Mouse (Mus musculus) B cell, adult 2 months (primary cell): ENCODE results near the gene Mob3c.

Source experiments
- DNase-seq, 2 experiments: peaks; one replicate each; pipeline ENCODE4 v3.0.0; 2022

Mob3c gene

DNA sequence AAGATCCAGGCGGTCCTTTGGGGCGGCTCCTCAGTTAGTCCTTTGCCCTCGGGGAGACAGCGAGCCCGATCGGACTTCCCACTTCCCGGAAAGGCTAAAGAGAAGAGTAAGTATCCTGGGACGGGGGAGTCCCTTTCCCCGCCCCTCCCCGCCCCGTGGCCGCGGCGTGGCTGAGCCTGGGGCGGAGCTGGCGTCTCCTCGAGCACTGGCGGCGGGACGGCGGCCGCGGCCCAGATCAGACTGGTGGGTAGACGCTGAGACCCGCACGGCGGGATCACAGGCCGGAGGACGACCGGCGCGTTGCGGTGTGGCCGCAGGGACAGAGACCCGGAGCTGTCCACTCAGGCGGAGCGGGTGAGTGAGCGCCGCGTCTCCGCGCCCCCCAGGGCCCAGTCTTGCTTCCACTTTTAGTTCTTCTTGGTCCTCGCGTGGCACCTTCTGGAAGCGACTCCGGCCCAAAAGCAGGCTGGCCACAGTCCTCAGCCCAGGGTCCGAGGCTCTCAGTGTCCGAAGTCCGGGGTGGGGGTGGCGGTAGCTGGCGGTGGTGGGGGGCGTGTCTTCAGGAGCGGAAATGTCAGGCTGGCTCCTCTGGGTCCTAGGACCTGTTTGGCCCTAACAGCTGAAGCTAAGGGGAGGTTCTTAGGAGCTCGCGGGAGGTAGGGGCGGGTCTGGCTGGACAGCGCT lies at the start of gene Mob3c:
Gene Mob3c (plus strand): TSS at position 205 of the 684 bp plus-strand sequence.
- peak; percentile 70 to 71 for DNase-seq

DNA sequence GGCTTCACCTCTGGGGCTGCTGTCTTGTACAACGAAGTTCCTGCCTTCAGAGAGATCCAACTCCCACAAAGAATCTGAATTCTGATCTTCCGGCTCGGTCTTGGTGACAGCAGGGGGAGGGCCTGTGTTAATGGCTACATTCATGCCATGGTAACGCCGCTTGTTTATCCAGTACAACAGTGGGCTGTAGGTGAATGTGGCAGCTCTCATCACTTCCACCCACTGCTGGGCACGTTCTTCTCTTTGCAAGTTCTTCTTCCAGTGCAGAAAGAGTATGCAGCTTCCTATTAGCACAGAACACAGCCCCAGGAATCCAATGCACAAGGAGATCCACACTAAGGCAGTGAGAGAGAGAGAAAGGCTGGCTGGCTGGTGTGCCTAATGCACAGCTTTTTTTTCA lies 47.6 kb upstream of the Mob3c start:
- no peak for DNase-seq

- no peak for DNase-seq
Measured at GRCm38 (mm10) chr4:115780918-115781317, 47.0 kb upstream of the Mob3c start, which contains the start of gene Tex38. TSS of gene Tex38 (minus strand) at chr4:115781018.

DNA sequence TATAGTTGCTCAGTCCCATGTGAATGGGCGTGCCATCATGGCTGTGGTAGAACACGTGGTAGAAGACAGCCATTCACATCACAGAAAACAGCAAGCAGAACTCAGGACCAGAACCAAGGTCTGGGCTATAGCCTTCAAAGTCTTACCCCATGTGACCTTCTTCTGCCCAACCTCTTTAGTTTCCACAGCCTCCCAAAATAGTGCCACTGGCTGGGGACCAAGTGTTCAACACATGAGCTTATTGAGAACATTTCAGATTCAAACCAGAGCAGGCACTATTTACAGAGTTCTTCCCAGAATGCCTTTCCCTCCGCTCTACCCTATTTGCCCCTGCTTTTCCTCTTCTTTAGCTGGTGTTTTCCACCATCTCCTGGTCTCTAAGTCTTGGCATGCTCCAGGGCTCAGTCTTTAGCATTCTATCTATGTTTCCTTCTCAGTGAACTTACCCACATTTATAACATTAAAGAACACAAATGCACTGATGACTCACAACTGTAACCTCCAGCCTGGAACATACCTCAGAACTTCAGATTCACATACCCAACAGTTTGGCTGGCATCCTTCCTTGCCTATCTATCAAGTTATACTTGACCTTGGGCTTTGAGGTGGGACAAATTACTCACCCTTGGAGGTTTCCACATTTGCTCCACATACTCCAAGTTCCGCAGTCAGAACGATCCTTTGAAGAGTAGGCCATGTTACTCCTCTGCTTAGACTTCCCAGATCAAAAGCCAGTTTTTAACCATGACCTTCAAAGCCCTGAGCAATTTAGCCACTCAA lies 45.7 kb upstream of the Mob3c start:
- DNase-seq: no peak

- DNase-seq: peak; percentile 77 to 79
Measured at GRCm38 (mm10) chr4:115784769-115785510, 43.0 kb upstream of the Mob3c start, which contains the start of gene Atpaf1. TSS of gene Atpaf1 (plus strand) at chr4:115784812.

DNA sequence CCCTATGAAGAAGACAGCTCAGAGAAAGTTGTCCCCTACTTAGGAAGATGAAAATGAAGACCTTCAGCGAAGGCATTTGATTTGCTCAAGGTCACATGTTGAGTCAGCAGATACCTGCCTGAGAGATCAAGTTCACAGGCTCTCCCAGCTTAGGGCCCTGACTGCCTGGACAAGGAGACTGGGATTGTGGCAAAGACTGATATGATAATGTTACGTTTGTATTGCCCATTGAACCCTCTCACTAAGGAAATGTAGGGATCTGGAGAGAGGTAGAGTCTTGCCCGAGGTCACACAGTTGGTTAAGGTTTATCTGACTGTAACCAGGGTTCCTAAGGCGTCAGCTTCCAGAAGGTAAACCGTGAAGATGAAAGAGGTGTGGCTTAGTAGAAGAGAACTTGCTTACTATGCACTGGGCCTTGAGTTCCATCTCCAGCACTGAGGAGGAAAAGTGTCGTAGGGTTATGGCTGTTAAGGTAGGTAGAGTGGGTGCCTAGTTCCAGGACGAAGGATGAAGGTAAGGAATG lies 42.3 kb upstream of the Mob3c start:
- no peak for DNase-seq

- DNase-seq: no peak
Measured at GRCm38 (mm10) chr4:115790864-115791263, 37.0 kb upstream of the Mob3c start.

GRCm38 (mm10) chr4:115795360-115795759 lies 32.5 kb upstream of the Mob3c start:
- DNase-seq: no peak

GRCm38 (mm10) chr4:115799981-115800380 lies 27.9 kb upstream of the Mob3c start:
- no peak for DNase-seq

DNA sequence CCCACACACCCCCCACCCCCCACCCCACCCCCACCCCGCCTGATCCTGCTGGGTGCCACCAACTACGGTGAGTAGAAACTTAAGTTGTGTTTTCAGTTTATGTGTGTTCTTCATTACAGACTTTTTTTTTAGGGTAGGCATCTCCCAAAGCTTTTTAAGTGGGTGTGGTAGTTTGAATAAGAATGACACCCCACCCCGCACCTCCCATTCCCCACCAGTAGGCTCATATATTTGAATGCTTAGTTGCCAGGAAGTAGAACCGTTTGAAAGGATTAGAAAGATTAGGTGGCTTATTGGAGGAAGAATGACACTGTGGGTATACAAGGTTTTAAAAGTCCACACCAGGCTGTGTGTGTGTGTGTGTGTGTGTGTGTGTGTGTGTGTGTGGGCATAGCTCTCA lies 15.6 kb upstream of the Mob3c start:
- DNase-seq: no peak

GRCm38 (mm10) chr4:115815606-115816005 lies 12.3 kb upstream of the Mob3c start:
- no peak for DNase-seq

GRCm38 (mm10) chr4:115820199-115820598 lies 7.7 kb upstream of the Mob3c start:
- no peak for DNase-seq

- DNase-seq: no peak
Measured at GRCm38 (mm10) chr4:115820944-115821343, 6.9 kb upstream of the Mob3c start.

DNA sequence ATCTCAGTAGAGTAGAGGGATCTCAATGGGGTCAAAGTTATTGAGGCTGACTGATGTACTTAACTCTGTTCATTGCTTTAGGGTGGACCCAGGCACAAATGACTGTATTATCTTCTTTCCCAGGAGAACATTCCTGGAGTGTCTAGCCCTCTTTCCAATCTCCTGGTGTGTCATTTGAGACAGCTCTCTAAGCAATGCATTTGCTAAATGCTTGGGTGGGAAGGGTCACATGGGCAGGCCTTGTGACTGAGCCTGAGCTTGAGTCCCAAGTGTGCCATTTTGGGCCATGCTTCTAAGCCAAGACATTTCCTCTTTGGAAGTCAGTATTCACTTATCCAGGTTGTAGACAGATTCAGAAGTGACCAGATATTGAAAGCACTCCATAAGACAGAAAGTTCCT lies 6.5 kb upstream of the Mob3c start:
- DNase-seq: no peak

DNA sequence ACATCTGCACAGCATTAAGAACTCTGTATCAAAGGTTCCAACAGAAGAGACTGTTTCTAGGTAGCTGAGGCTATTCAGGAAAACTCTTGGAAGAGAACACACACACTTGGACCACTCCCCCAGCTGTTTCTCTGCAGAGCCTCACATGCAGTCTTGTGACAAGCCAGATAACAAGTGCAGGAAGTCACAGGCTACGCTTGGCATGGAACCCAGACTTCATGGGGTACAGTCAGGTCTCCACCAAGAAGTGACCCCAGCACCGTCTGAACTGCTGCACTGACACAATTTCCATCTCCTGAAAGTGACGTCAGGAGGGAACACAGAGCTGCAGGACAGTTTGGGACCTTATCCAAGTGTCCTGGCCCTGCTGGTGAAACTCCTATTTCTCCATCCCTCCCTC lies 6.0 kb upstream of the Mob3c start:
- no peak for DNase-seq

- no peak for DNase-seq
Measured at GRCm38 (mm10) chr4:115824178-115824577, 3.7 kb upstream of the Mob3c start.

DNA sequence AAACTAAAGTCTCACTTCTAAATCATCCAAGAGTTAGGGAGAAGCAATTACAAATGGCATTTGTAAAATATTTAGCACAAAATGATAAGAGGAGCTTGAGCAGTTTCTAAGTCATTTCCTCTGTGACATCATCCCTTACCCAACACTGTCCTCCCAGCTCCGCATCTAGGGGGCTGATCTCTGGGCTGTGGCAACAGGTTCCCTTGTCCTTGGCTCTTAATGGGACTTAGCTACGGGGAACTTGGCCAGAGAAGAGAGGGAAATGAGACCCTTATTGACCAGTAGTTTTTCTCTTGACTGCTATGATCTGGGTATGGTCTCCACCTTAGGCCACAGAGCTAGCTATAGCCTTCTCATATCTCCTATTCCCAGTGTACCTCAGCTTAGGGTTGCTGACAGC lies 2.6 kb upstream of the Mob3c start:
- DNase-seq: no peak

- no peak for DNase-seq
Measured at GRCm38 (mm10) chr4:115827066-115827465, 826 bp upstream of the Mob3c start.

- peak in 1 of 2 experiments; percentile 23 for DNase-seq
Measured at GRCm38 (mm10) chr4:115827535-115827887, 381 bp upstream of the Mob3c start.

GRCm38 (mm10) chr4:115828572-115828902 lies 645 bp downstream of the Mob3c start:
- DNase-seq: no peak

DNA sequence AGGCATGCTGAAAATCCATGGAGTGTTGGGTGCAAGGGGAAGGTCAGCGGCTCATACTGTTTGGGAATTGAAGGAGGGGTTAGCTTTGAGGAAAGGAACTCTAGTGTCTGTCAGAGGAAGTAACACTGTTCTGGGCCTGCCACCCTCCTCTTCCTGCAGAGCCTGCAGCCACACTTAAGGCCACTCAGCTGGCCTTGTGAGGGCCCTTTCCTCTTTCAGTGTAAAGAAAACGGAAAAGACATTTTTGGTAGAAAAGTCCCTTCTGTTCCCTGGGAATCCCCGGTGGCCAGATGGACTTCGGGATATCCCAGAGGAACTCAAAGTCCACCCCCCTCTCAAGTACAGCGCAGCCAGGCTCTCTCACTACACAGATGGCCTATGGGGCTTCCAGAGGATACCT lies 2.6 kb downstream of the Mob3c start:
- DNase-seq: no peak

DNA sequence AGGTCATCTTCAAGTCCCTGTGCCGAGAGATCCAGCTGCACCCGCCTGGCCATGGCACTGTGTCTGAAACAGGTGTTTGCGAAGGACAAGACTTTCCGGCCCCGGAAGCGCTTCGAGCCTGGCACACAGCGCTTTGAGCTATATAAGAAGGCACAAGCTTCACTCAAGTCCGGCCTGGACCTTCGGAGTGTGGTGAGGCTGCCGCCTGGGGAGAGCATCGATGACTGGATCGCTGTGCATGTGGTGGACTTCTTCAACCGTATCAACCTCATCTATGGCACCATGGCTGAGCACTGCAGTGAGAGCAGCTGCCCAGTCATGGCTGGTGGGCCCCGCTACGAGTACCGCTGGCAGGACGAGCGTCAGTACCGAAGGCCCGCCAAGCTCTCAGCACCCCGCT lies 3.3 kb downstream of the Mob3c start:
- no peak for DNase-seq

DNA sequence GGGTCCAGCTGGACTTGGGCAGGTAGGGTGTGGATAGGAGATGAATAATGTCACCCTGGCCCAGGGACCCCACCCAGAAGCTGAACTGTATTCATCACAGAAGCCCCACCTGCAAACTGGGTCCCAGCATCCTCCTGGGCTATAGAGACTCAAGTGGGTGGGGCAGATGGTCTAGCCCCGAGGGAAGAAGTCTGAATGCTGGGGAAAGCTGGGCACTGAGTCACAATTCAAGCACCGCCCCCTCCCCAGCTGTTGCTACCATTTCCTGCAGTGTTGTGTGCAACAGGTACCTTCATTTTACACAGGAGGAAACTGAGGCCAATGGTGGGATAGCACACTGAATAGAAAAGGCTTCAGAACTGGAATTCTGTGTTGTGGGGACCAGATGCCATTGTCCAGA lies 4.1 kb downstream of the Mob3c start:
- no peak for DNase-seq

DNA sequence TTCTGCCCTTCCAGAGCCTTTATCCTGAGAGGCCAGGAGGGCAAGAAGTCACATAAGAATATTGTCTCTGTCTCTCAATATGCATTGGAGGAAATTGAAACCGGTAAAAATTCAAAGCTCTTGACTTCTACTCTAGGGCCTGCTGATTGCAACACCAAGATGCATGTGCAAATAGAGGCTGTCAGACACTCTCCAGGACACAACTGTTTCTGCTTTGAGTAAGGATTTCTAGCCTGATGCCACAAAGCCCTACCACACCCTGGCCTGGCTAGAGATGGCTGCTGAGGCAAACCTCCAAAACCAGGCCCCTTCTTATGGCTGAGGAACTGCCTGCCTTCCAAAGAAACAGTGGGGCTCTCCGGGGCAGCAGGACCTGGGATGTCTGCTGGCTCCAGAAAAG lies 7.7 kb downstream of the Mob3c start:
- no peak for DNase-seq
